Mouse (Mus musculus) erythroblast, embryonic 14.5 days (primary cell): ENCODE results near the gene Tut1. TPM values are rescaled to one million over a fixed set of nuclear protein-coding genes. Genes with fewer than 3 reads are reported as not detected.

Experiments used
- H3K27me3 ChIP-seq: 2 replicates; pipeline ENCODE4 v1.6.1; 2012; ENCODE audit warnings: inconsistent platforms; ENCODE audit not compliant: control insufficient read depth
- H3K36me3 ChIP-seq: 2 replicates; pipeline ENCODE4 v1.6.1; 2012; ENCODE audit warnings: mild to moderate bottlenecking, inconsistent platforms; ENCODE audit not compliant: control insufficient read depth
- H3K4me1 ChIP-seq: 2 replicates; pipeline ENCODE4 v1.6.1; 2012; ENCODE audit warnings: inconsistent platforms; ENCODE audit not compliant: control insufficient read depth
- H3K4me3 ChIP-seq: replicated peaks from 2 replicates; pipeline ENCODE3; 2012; ENCODE audit warnings: moderate library complexity, mild to moderate bottlenecking, inconsistent platforms
- H3K9me3 ChIP-seq: 2 replicates; pipeline ENCODE4 v1.6.1; 2012; ENCODE audit warnings: low read length, inconsistent platforms, mixed read lengths; ENCODE audit not compliant: control insufficient read depth
- GATA1 ChIP-seq: IDR thresholded peaks from 2 replicates; pipeline ENCODE4 v1.6.1; 2012; ENCODE audit warnings: low read length, inconsistent platforms, mixed read lengths
- TAL1 ChIP-seq: IDR thresholded peaks from 3 replicates; pipeline ENCODE4 v1.6.1; 2012; ENCODE audit warnings: low read length, inconsistent platforms, mixed read lengths
- polyA plus RNA-seq: library from polyadenylated mRNA; stranded (reverse); fragments of >175 nt; gene quantifications from 2 replicates; pipeline ENCODE4 v1.2.3, GENCODE M21; 2012

The Tut1 gene
- polyA plus RNA-seq, 1 experiment: 1.6 TPM

DNA sequence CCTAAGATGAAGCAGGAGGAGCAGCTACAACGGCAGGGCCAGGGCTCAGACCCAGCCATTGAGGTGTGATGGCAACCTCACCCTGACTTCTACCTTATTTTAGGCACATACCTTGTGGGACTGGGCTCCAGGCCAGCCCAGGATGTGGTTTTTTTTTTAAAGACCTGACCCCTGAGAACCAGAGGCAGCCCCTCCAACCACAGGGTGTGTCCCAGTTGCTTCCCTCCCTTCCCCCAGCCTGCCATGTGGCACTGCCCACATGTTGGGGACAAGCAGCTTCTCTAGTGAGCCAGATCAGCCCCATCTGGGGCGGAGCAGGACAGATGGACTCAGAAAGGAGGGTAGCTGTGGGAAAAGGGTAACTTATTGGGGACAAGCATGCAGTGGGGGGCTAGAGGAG lies 26.9 kb upstream of the Tut1 start:
- TF ChIP-seq TAL1 (no peak), GATA1 (no peak)
- Histone ChIP-seq H3K4me3 (no peak overlapping the region), H3K9me3 (no peaks in the 10 kb centered on the region), H3K4me1 (peaks cover 84% of the 10 kb centered on the region), H3K36me3 (peaks cover 69% of the 10 kb centered on the region), H3K27me3 (no peaks in the 10 kb centered on the region)

DNA sequence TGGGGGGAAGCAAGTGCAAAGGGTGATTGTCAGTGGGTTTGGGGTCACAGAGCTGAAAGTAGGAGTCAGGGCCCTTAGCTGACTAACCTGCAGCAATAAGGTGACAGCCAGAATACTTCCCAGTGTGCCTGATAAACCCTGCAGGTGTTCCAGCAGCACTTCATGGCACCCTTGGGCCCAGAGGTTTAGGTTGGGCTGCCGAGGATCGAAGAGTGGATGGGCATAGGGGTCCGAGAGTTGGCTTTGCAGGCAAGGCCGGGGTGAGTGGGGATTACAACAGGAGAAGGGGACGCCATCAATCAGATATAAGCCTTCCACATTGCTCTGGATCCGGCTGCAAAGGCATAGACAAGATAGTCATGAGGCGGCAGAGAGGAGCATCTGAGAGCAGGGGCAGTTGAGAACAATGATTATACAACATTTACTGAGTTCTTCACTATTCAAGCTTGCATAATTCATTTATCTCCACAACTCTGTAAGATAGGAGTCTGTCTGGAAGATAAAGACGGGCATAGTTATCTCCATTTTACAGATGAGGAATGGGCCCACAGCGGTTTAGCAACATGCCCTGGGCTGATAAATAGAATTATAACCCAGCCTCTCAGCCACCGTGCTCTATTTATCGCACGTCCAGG lies 25.6 kb upstream of the Tut1 start:
- Histone ChIP-seq H3K36me3 (peaks cover 64% of the 10 kb centered on the region), H3K9me3 (no peaks in the 10 kb centered on the region), H3K4me3 (no peak overlapping the region), H3K4me1 (peaks cover 76% of the 10 kb centered on the region), H3K27me3 (no peaks in the 10 kb centered on the region)
- TF ChIP-seq GATA1 (no peak), TAL1 (no peak)

DNA sequence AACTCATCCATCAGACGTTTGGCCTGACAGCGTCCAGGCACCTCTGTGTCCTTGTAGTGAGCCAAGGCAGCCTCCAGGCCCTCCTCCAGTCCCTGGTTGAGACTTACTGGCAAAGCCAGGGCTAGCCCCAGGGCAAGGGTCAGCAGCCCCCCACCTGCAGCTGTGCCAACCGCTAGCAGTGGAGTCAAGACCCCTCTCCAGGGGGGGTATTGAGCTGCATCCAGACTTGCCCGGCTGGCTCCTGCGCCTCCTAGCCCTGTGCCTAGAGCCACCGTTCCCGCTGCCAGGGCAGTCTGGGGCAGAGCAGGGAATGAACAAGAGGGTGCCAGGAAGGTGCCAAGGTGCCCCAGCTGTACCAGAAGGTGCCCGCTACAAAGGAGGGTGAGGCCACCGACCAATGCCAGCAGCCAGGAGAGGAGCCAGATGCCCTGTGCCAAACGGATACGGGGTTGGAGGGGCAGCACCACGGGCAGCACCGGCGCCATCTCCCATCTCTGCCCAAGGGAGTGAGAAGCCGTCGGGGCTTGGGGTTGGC lies 24.9 kb upstream of the Tut1 start:
- H3K4me3 ChIP-seq: peak overlapping the region; percentile 84
- peaks cover 70% of the 10 kb centered on the region for H3K4me1 ChIP-seq
- peaks cover 64% of the 10 kb centered on the region for H3K36me3 ChIP-seq
- H3K9me3 ChIP-seq: no peaks in the 10 kb centered on the region
- no peak for TF ChIP-seq TAL1
- H3K27me3 ChIP-seq: no peaks in the 10 kb centered on the region

DNA sequence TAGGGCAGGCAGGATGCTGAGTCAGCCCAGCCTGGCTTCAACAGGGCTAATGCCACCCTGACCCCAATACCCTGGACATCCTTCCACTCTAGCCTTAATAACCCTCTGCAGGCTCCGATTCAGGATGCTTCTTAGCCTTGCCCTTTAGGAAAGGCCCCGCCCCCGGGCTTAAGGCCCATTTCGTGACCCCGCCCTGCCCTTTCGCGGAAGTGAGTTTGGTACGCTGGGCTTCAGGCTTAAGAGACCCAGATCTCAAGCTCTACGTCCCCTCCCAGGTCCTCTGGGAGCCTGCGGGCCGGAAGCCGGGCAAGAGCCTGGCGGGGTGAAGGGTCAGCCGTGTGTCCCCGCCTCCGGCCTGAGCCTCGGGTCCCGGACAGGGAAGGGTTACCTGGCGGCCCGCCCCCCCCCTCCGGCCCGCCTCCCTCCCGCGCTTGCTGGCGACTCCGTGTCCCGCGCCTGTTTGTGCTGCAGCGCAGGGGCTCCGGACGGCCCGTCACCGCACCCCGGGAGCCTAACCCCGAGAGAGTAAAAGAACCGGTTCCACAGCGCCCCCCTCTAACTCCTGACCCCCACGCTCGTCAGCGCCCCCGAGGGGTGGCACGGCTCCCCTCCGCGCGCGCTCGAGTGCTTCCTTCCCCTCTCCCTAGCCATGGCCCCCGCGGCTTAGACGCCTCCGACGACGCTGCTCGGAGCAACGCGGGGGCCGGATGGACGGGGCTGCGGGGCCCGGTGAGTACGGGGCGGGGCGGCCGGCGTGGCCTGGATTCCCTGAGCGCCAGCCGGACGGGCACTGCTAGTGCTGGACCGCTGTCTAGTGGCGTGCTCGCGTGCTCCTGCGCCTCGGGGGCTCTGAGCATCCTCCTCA lies 24.2 kb upstream of the Tut1 start, which contains the start of the genes Rom1 and Eml3:
TSS of gene Rom1 (minus strand) at position 133 of the 865 bp plus-strand sequence.
TSS of gene Eml3 (plus strand) at position 329 of the 865 bp plus-strand sequence.
- Histone ChIP-seq H3K27me3 (no peaks in the 10 kb centered on the region), H3K36me3 (peaks cover 67% of the 10 kb centered on the region), H3K4me1 (peaks cover 68% of the 10 kb centered on the region), H3K9me3 (no peaks in the 10 kb centered on the region), H3K4me3 (peak within 1 kb of the TSS; percentile 84)
- TF ChIP-seq TAL1 (no peak), GATA1 (no peak)

DNA sequence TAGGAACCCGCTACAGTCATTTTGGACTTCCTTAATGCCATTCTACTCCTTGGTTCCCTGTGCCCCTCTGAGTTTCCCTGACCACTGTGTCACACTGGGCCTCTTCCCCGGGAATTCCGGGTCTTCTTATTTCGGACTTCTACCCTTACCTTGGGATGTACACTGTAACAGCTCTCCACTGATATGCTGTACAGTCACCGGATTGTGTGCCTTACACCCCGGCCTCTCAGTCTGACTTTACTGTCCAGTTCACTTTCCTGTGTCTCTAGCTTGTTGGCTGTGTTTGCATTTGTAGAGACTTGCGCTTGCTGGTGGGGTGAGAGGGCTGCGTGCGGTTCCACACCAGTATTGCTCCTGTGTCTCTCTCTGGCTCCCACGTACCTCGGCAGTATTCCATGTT lies 23.5 kb upstream of the Tut1 start:
- Histone ChIP-seq H3K4me1 (peaks cover 65% of the 10 kb centered on the region), H3K9me3 (no peaks in the 10 kb centered on the region), H3K27me3 (no peaks in the 10 kb centered on the region), H3K36me3 (peaks cover 70% of the 10 kb centered on the region), H3K4me3 (peak overlapping the region; percentile 84)
- TF ChIP-seq GATA1 (no peak), TAL1 (no peak)

DNA sequence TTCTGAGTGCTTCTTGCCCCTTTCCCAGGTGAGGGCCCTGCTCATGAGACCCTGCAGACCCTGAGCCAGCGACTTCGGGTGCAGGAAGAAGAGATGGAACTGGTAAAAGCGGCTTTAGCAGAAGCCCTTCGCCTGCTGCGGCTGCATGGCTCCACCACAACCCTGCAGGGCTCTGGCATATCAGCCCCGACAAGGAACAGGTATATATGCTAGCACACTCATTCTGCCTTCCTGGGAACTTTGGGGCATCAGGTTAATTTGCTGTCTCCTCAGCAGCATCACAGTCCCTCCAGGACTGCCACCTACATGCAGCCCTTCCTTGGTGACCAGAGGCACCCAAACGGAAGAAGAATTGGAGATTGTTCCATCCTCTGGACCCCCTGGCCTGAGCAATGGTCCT lies 22.9 kb upstream of the Tut1 start:
- Histone ChIP-seq H3K36me3 (peaks cover 70% of the 10 kb centered on the region), H3K4me1 (peaks cover 59% of the 10 kb centered on the region)
- TF ChIP-seq GATA1 (no peak), TAL1 (no peak)

DNA sequence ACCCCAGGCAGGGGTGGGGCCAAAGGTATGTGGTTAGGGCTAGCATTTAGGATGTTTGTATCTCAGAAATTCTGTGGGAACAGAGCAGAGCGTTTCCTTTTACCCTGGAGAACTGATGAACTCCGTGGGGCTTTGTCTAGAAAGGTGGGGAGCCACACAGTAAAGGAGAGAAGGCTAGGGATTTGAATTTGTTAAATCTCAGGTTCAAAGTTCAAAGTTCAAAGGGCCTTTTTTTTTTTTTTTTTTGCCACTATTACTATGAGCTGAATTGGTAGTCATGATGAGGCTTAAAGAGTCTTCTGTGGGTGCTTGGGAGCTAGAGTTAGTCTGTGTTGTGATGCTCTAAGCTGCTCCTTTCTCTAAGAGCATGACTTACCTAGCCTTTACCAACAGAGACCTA lies 16.9 kb upstream of the Tut1 start:
- TF ChIP-seq GATA1: no peak
- TF ChIP-seq TAL1: no peak
- Histone ChIP-seq H3K4me1 (peaks cover 34% of the 10 kb centered on the region), H3K27me3 (no peaks in the 10 kb centered on the region), H3K9me3 (no peaks in the 10 kb centered on the region), H3K36me3 (peaks cover 77% of the 10 kb centered on the region), H3K4me3 (no peak overlapping the region)

More for the DNA sequence above, 22.9 kb upstream of the Tut1 start:
- Histone ChIP-seq H3K9me3 (no peaks in the 10 kb centered on the region), H3K27me3 (no peaks in the 10 kb centered on the region), H3K4me3 (peak overlapping the region; percentile 84)

DNA sequence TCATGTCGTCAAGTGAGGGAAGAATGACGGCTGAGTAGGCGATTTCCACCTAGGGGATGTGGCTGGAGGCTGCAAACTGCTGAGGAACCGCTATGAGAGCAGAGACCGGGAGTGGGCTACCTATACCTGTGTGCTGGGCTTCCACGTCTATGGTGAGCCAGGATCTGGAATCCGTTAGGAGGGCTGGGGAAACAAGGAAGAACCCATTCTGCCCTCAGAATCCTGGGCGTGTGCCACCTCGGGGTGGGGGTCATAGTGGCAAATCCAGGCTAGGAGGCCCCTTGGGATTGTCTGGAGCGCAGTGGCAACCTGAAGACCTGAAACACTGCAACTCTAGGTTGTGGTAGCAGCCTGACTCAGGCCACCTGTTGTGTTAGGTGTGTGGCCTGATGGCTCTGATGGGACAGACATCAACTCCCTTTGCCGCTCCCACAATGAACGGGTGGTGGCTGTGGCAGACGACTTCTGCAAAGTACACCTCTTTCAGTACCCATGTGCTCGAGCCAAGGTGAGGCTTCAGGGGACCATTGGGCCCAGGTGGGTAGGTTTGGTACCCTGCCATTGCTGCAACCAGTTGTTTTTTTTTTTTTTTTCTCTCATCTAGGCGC lies 13.0 kb upstream of the Tut1 start:
- Histone ChIP-seq H3K4me3 (peak overlapping the region; percentile 100), H3K4me1 (peaks cover 57% of the 10 kb centered on the region), H3K36me3 (peaks cover 72% of the 10 kb centered on the region), H3K27me3 (no peaks in the 10 kb centered on the region), H3K9me3 (no peaks in the 10 kb centered on the region)
- TF ChIP-seq GATA1 (no peak), TAL1 (no peak)

DNA sequence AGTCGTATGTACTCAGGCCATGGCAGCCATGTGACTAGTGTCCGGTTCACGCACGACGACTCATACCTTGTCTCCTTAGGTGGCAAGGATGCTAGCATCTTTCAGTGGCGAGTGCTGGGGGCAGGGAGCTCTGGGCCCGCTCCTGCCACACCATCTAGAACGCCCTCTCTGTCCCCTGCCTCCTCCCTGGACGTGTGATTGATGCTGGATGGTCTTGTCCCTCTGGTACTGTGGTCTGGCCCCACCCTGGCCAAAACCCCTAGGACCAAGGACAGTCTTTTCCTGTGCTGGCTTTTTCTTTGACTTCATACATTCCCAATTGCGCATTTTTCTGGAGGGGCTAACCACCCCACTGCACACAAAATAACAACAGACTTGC lies 12.5 kb upstream of the Tut1 start:
- peak overlapping the region; percentile 100 for H3K4me3 ChIP-seq
- no peaks in the 10 kb centered on the region for H3K27me3 ChIP-seq
- peaks cover 72% of the 10 kb centered on the region for H3K36me3 ChIP-seq
- TF ChIP-seq TAL1: no peak
- no peak for TF ChIP-seq GATA1
- peaks cover 62% of the 10 kb centered on the region for H3K4me1 ChIP-seq
- no peaks in the 10 kb centered on the region for H3K9me3 ChIP-seq
